Mouse (Mus musculus) stomach, postnatal 0 days (tissue): ENCODE measurements around the gene Hspa12a.

Experiments
- CTCF ChIP-seq: IDR thresholded peaks from 2 replicates; pipeline ENCODE4 v1.5.1; 2016; ENCODE audit warnings: antibody characterized with exemption, low read depth, mild to moderate bottlenecking, moderate library complexity
- EP300 ChIP-seq: optimal IDR thresholded peaks from 2 replicates; pipeline ENCODE3; 2016; ENCODE audit warnings: antibody characterized with exemption

DNA sequence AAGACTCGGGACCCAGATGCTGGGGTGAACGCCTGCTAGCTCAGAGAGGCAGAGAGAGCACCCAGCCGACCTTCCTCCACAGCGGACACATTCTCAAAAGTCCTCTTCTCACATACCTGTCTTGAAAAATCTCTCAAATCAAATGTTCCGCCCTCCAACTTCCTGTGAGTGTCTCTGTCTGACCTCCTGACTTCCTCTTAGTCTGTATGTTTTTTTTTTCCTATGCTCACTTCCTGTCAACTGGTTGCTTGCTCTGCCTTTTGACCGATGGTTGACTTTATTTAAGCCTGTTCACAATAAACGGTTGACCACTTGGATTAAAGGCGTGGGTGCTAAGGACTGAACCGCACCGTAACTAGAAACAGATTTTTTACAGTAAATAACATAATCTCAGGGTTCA, 35.4 kb downstream of the Hspa12a start:
- TF ChIP-seq EP300: no peak
- TF ChIP-seq CTCF: no peak
